Mouse (Mus musculus): ENCODE results near the gene Gtf3c2.
"Not testable (repeated sequence)": the region's sequence is repeated elsewhere in the genome, so short reads cannot be mapped to it uniquely, and the experiment has no call there.

The Gtf3c2 gene

DNA sequence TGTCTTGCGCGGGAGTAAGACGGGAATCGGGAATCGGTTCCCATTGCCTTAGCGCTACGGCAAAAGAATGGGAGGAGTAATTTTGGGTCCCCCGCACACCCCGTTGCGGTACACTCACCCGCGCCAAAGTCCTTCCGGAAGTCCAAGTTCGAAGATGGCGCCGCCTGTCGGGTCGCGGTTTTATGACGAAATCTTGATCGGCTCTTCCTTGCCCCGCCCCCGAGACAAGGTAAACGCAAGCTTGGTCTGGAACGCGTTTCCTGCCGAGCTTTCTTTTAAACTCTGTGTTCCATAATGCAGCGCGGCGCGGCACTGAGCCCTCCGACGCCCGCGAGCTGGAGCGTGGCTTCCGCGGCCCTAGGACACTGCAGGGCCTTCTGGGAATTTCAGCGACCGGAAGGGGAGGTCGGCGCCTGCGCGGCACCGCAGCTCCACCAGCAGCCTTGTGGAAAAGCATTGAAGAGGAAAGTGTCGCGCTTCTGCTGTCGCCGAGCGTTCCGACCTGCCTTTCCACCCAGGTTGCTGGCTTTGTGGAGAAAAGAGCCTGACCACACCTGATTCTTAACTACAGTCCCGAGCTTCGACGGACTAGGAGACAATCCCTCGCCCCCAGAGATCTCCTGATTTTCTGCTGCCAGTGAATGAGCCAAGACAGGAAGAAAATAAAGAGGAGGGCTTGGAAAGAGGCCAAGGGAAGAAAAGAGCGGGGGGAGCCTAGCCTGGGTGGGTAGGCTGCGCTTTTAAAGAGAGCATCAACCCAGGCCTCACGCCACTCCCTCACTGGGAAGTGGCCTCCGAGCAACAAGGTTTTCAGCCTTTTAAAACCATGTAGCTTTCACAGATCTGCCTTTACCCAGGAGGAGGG lies at the start of gene Gtf3c2, which contains the start of gene Gm29609:
Gene Gtf3c2, minus strand, starts transcription at position 379 of the 865 bp plus-strand sequence.
Gene Gm29609, minus strand, starts transcription at position 146 of the 865 bp plus-strand sequence.
- peak; percentile 93 for DNase-seq (ENCODE audit: low read depth, low spot score)

GRCm38 (mm10) chr5:31226641-31227040 lies 46.7 kb upstream of the Gtf3c2 start:
- no peak for DNase-seq (ENCODE audit: low read depth, low spot score)

DNA sequence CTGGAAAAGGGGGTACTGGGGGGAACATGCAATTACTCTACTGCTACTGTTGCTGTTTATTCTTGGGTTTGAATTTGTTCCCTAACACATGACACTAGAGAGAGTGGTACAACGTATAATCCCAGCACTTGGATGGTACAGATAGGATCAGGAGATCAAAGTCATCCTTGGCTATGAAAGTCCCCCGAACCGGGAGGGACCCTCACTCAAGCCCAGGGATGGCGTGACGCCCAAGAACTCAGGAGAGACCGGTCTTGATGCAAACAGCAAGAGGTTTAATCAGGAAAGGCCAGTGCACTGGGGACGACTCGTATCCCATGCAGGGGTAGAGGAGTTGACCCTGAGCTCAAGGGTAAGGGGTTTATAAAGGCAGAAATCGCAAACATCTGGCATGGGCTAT lies 42.8 kb upstream of the Gtf3c2 start:
- no peak for DNase-seq (ENCODE audit: low read depth, low spot score)

GRCm38 (mm10) chr5:31221304-31221945 lies 41.5 kb upstream of the Gtf3c2 start:
- no peak for DNase-seq (ENCODE audit: low read depth, low spot score)

- peak; percentile 87 for DNase-seq (ENCODE audit: low read depth, low spot score)
These were observed 40.7 kb upstream of the Gtf3c2 start, which contains the start of gene Ppm1g for GRCm38 (mm10) chr5:31220448-31221303. Ppm1g (minus strand) TSS chr5:31220687.

GRCm38 (mm10) chr5:31219911-31220447 lies 40.0 kb upstream of the Gtf3c2 start:
- DNase-seq (ENCODE audit: low read depth, low spot score), result no peak

DNA sequence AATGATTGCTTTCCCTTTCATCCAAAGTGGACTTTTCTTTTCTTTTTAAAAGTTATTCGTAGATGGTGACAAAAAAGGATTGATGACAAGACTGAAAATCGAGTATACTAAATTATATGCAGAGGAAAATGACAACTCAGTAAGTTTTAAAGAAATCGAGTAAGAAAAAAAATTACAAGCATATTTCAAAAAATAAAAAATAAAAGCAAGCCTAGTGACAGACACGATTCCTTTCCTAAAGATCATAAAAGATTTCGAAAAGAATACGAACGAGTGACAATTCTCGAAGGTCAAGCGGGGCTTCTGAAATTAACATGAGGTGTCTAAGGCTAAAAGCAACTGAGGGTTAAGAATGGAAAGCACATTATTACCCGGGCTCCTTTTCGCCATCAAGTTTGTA lies 39.5 kb upstream of the Gtf3c2 start:
- DNase-seq (ENCODE audit: low read depth, low spot score), result no peak

DNA sequence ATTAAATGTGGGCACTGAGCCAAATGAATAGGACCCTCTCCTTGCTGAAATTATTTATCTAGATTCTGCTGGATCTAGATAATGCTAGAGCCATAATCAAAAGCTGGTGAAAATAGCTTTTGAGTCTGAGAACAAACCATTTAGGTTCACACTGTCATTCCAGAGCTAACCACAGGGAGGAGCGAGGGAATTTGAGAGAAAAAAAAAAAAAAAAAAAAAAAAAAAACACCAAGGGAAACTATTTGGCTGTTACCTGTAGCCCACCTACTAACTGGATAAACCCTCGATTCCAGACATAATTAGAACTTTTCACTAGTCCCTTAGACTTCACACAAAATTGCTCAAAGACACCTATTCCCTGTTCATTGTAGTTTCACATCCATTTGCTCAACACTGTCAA lies 39.1 kb upstream of the Gtf3c2 start:
- DNase-seq (ENCODE audit: low read depth, low spot score), result no peak

DNA sequence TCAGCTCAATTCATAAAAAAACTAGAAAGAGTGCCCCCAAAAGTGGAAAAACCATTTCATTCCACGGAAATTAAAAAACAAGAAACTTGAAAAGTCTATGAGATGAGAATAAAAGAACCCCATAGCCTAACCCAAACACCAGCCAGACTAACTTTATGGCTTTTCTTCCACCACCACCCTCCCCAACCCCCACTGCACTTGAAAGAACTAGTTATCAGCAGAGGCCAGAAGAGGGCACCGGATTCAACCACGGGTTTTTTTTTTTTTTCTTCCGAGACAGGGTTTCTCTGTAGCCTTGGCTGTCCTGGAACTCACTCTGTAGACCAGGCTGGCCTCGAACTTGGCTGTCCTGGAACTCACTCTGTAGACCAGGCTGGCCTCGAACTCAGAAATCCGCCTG lies 38.4 kb upstream of the Gtf3c2 start:
- no peak for DNase-seq (ENCODE audit: low read depth, low spot score)

DNA sequence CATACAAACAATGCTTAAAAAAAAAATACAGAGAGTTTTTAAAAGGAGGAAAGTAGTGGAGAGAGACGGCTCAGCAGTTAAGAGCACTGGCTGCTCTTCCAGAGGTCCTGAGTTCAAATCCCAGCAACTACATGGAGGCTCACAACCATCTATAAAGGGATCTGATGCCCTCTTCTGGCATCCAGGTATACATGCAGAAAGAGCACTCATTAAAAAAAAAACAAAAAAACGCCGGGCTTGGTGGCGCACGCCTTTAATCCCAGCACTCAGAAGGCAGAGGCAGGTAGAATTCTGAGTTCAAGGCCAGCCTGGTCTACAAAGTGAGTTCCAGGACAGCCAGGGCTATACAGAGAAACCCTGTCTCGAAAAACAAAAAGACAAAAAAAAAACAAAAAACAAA lies 36.6 kb upstream of the Gtf3c2 start:
- not testable (repeated sequence) for DNase-seq (ENCODE audit: low read depth, low spot score)

- DNase-seq (ENCODE audit: low read depth, low spot score), result no peak
These were observed 24.5 kb upstream of the Gtf3c2 start for GRCm38 (mm10) chr5:31204421-31204820.

DNA sequence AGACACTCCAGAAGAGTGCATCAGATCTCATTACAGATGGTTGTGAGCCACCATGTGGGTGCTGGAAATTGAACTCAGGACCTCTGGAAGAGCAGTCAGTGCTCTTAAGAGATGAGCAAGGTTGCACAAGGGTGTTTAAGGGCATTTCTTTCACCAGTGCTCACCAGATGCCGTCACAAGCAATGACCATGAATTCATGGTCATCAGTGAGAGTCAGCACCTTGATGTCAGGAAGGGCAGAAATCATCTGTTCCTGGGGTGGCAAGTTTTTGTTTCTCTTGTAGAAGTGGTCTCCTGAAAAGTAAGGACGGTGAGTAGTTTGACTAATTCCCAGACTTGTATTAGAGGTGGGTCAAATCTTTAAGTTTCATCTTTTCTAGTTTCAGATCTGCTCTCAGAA lies 23.9 kb upstream of the Gtf3c2 start:
- no peak for DNase-seq (ENCODE audit: low read depth, low spot score)

DNA sequence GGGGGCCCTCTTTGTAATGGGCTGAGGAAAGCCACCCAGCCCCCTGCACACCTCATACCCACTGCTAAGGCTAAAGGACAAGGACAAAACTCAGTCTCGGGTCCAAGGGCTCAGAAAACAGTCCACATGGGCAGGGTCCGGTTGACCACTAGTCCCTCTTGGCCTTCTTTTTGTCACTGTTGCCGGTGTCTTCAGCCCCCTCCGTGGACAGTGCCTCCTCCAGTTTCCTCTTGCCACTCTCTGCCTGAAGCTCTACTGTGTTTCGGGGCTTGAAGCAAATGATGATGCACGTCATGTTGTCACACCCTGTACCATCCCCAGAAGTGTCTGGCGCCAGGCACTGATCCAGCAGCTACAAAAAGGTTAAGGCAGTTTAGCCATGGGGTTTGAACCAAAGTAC lies 23.0 kb upstream of the Gtf3c2 start:
- no peak for DNase-seq (ENCODE audit: low read depth, low spot score)

DNA sequence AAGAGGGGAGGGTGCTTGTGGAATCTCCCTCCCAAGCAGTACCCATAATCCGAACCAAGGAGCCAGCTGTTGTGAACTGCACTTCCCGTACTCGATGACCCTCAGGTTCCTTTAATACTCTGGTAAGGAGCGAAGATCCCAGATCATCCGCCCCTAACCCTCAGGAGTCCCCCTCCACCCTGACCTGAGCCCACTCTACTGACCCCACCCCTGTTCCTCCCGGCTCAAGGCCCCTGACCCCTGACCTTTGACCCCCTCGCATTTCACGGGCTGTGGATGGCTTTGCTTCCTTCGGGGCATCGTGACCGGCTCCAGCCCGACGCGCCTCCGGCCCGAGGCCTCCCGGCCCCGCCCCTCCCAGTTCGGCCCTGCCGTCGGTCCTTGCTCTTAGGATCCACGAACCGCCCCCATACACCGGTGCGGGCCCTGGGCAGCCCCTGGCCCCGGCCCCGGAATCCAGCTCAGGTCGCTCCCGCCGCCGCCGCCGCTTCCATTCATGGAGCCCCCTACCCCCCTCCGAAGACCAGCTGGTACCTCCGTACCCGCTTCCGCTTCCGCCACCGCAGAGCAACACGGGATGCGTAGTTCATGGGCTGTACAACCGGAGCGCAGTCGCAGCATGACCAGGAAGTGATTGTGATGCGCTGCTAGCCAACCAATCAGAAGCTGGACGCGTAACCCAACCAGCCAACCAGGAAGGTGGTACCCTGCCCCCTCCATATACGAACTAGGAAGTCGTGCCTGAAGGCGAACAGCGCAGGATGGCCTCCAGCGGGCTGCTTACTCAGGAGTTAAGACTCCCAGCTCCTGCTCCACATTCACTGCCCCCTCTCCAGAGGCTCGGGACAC lies 22.0 kb upstream of the Gtf3c2 start, which contains the start of gene Zfp513:
Gene Zfp513, minus strand, starts transcription at position 562 of the 849 bp plus-strand sequence.
- DNase-seq (ENCODE audit: low read depth, low spot score), result peak; percentile 93

DNA sequence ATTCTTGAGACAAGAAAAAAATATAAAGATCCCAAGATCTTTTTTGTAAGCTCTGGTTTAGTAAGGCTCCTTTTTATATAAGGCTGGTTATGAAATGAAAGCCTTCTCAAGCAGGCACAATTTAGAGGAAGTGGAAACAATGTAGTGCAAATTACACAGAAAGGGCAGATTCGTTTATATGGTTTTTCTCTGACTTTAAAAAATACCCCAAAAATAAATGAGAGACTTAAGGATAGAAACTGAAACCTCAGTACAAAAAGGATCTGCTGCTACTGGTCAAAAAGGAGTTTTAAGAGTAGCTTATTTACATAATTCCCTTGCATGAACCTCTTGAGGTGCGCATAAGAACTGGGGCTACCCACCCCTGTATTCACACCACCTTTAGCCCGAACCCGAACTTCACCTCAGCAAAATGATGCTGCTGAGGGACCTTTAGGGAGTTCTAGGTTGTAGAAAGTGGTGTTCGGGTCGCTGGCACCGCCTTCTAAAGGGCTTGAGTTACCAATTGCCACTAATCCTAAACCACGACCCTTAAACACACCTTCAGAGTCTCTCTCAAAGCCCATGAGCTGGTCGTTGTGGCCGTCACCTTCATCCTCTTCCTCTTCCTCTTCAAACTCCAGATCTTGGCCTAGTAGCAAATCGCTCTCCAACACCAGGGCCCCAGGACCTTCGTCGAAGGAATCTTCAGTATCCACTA lies 21.2 kb upstream of the Gtf3c2 start:
- DNase-seq (ENCODE audit: low read depth, low spot score), result no peak

- DNase-seq (ENCODE audit: low read depth, low spot score), result no peak
These were observed 20.4 kb upstream of the Gtf3c2 start for GRCm38 (mm10) chr5:31200327-31200768.

GRCm38 (mm10) chr5:31199893-31200292 lies 19.9 kb upstream of the Gtf3c2 start:
- no peak for DNase-seq (ENCODE audit: low read depth, low spot score)

- DNase-seq (ENCODE audit: low read depth, low spot score), result no peak
These were observed 19.5 kb upstream of the Gtf3c2 start for GRCm38 (mm10) chr5:31199321-31199892.

GRCm38 (mm10) chr5:31198616-31199320 lies 18.8 kb upstream of the Gtf3c2 start:
- DNase-seq (ENCODE audit: low read depth, low spot score), result no peak
